Mouse (Mus musculus) lung, postnatal 0 days (tissue): Measurements from ENCODE around the gene Dkkl1. TPM values are rescaled to one million over a fixed set of nuclear protein-coding genes. Genes with fewer than 3 reads are reported as not detected.

Experiments used
- ATAC-seq: fragments of 200-750 bp; cut with Nextera tagmentation; 2 replicates; pipeline ENCODE4 v1.8.0; 2017; ENCODE audit warnings: moderate library complexity
- DNase-seq: peaks from one replicate; pipeline ENCODE4 v3.0.0-alpha.2; 2016; ENCODE audit warnings: low spot score
- H3K27ac ChIP-seq: fragments of 300-500 bp; sonication (generic); 2 replicates; pipeline ENCODE4 v1.5.1; 2014; ENCODE audit warnings: antibody characterized with exemption, mild to moderate bottlenecking, low read length, mixed read lengths
- H3K27me3 ChIP-seq: fragments of 300-500 bp; sonication (generic); replicated peaks from 2 replicates; pipeline ENCODE4 v1.6.1; 2014; ENCODE audit warnings: low read length, mixed read lengths; ENCODE audit not compliant: insufficient read depth
- H3K36me3 ChIP-seq: fragments of 300-500 bp; sonication (generic); 2 replicates; pipeline ENCODE4 v1.6.1; 2014; ENCODE audit warnings: low read length, mixed read lengths; ENCODE audit not compliant: insufficient read depth
- H3K4me1 ChIP-seq: fragments of 300-500 bp; sonication (generic); 2 replicates; pipeline ENCODE4 v1.6.1; 2014; ENCODE audit warnings: antibody characterized with exemption, low read depth, low read length, mixed read lengths; ENCODE audit not compliant: insufficient read depth
- H3K4me2 ChIP-seq: fragments of 300-500 bp; sonication (generic); replicated peaks from 2 replicates; pipeline ENCODE4 v1.6.1; 2014; ENCODE audit warnings: low read depth, mild to moderate bottlenecking, low read length, moderate library complexity, mixed read lengths
- H3K4me3 ChIP-seq: fragments of 300-500 bp; sonication (generic); 2 replicates; pipeline ENCODE4 v1.5.1; 2014; ENCODE audit warnings: low read depth, low read length
- H3K9ac ChIP-seq: fragments of 300-500 bp; sonication (generic); replicated peaks from 2 replicates; pipeline ENCODE4 v1.6.1; 2014; ENCODE audit warnings: low read depth, mild to moderate bottlenecking
- H3K9me3 ChIP-seq: fragments of 300-500 bp; sonication (generic); 2 replicates; pipeline ENCODE4 v1.6.1; 2016; ENCODE audit warnings: low read length, mixed read lengths
- CTCF ChIP-seq: IDR thresholded peaks from 2 replicates; pipeline ENCODE4 v1.5.1; 2016; ENCODE audit warnings: antibody characterized with exemption, mild to moderate bottlenecking
- EP300 ChIP-seq: IDR thresholded peaks from 2 replicates; pipeline ENCODE4 v1.6.1; 2016; ENCODE audit warnings: antibody characterized with exemption, mild to moderate bottlenecking, control low read depth
- WGBS: fragments of 180-500 bp; shearing (Covaris S2); extraction: QIAGEN DNeasy Blood & Tissue Kit; methylation state at CpG from one replicate; pipeline ENCODE4 v1.1.7; 2014; 5-methylcytosine and 5-hydroxymethylcytosine counted together
- polyA plus RNA-seq: library from polyadenylated mRNA; unstranded; fragments of >200 nt; fragmentation: Nextera tagmentation; extraction: Ambion mirVana; gene quantifications from 2 replicates; pipeline ENCODE4 v1.2.1, GENCODE M21; 2015

Dkkl1 gene
- polyA plus RNA-seq, 1 experiment from 2014 or later = 1.1 TPM

- Histone ChIP-seq H3K4me1 (no peaks in the 10 kb centered on the region), H3K9ac (no peak overlapping the region), H3K4me2 (no peak overlapping the region), H3K27ac (no peak overlapping the region), H3K36me3 (no peaks in the 10 kb centered on the region), H3K9me3 (no peaks in the 10 kb centered on the region), H3K27me3 (peaks cover 4% of the 10 kb centered on the region), H3K4me3 (no peak overlapping the region)
- no peak for DNase-seq
- no peak for ATAC-seq
- 9% methylated on average over 8 of the region's 8 CpGs for WGBS
- TF ChIP-seq EP300 = no peak
- no peak for TF ChIP-seq CTCF
Observed at GRCm38 (mm10) chr7:45191803-45192363, 20.1 kb downstream of the Dkkl1 start.

- Histone ChIP-seq H3K36me3 (no peaks in the 10 kb centered on the region), H3K9me3 (no peaks in the 10 kb centered on the region), H3K4me1 (no peaks in the 10 kb centered on the region), H3K27me3 (peaks cover 4% of the 10 kb centered on the region), H3K27ac (no peak overlapping the region), H3K9ac (no peak overlapping the region), H3K4me3 (no peak overlapping the region), H3K4me2 (no peak overlapping the region)
- TF ChIP-seq CTCF (no peak), EP300 (no peak)
- no peak for ATAC-seq
- no peak for DNase-seq
- WGBS = 48% methylated on average over 2 of the region's 2 CpGs
Observed at GRCm38 (mm10) chr7:45191161-45191560, 20.8 kb downstream of the Dkkl1 start.

GRCm38 (mm10) chr7:45190186-45190585, 21.8 kb downstream of the Dkkl1 start:
- no peak for DNase-seq
- Histone ChIP-seq H3K4me2 (no peak overlapping the region), H3K4me1 (no peaks in the 10 kb centered on the region), H3K9ac (no peak overlapping the region), H3K4me3 (no peak overlapping the region), H3K27ac (no peak overlapping the region), H3K36me3 (no peaks in the 10 kb centered on the region), H3K9me3 (no peaks in the 10 kb centered on the region), H3K27me3 (peaks cover 10% of the 10 kb centered on the region)
- TF ChIP-seq EP300 = no peak
- no peak for TF ChIP-seq CTCF
- WGBS = 87% methylated on average over 6 of the region's 6 CpGs
- ATAC-seq = no peak

GRCm38 (mm10) chr7:45189600-45189999, 22.3 kb downstream of the Dkkl1 start:
- H3K9me3 ChIP-seq = no peaks in the 10 kb centered on the region
- ATAC-seq (no peak), DNase-seq (no peak)
- no peak overlapping the region for H3K4me3 ChIP-seq
- no peaks in the 10 kb centered on the region for H3K36me3 ChIP-seq
- 41% methylated on average over 16 of the region's 16 CpGs for WGBS
- H3K4me1 ChIP-seq = no peaks in the 10 kb centered on the region
- no peak overlapping the region for H3K9ac ChIP-seq
- H3K4me2 ChIP-seq = no peak overlapping the region
- TF ChIP-seq EP300 (no peak), CTCF (no peak)
- H3K27me3 ChIP-seq = peaks cover 10% of the 10 kb centered on the region
- H3K27ac ChIP-seq = no peak overlapping the region

GRCm38 (mm10) chr7:45185921-45186320, 26.0 kb downstream of the Dkkl1 start:
- H3K4me3 ChIP-seq = no peak overlapping the region
- H3K27me3 ChIP-seq = peaks cover 39% of the 10 kb centered on the region
- no peak overlapping the region for H3K4me2 ChIP-seq
- no peaks in the 10 kb centered on the region for H3K9me3 ChIP-seq
- H3K36me3 ChIP-seq = no peaks in the 10 kb centered on the region
- peaks cover 4% of the 10 kb centered on the region; the same call in 1 of the 2 replicates for H3K4me1 ChIP-seq
- TF ChIP-seq CTCF (no peak), EP300 (no peak)
- H3K27ac ChIP-seq = no peak overlapping the region
- WGBS = 72% methylated on average over 7 of the region's 7 CpGs
- ATAC-seq = no peak
- DNase-seq = no peak
- no peak overlapping the region for H3K9ac ChIP-seq

- no peak for DNase-seq
- Histone ChIP-seq H3K4me2 (no peak overlapping the region), H3K9me3 (no peaks in the 10 kb centered on the region), H3K4me1 (peaks cover 4% of the 10 kb centered on the region; the same call in 1 of the 2 replicates), H3K36me3 (no peaks in the 10 kb centered on the region), H3K27ac (no peak overlapping the region), H3K27me3 (peaks cover 59% of the 10 kb centered on the region), H3K4me3 (no peak overlapping the region), H3K9ac (no peak overlapping the region)
- no peak for TF ChIP-seq CTCF
- TF ChIP-seq EP300 = no peak
- no peak for ATAC-seq
- 54% methylated on average over 7 of the region's 7 CpGs for WGBS
Observed at GRCm38 (mm10) chr7:45183672-45184071, 28.3 kb downstream of the Dkkl1 start.

GRCm38 (mm10) chr7:45182606-45183005, 29.3 kb downstream of the Dkkl1 start:
- DNase-seq = no peak
- H3K9ac ChIP-seq = no peak overlapping the region
- WGBS = 11% methylated on average over 11 of the region's 11 CpGs
- peak overlapping the region; percentile 54 for H3K4me2 ChIP-seq
- no peaks in the 10 kb centered on the region for H3K36me3 ChIP-seq
- peaks cover 4% of the 10 kb centered on the region; the same call in 1 of the 2 replicates for H3K4me1 ChIP-seq
- H3K27me3 ChIP-seq = peaks cover 63% of the 10 kb centered on the region
- peak overlapping the region; percentile 25 for H3K4me3 ChIP-seq
- no peak overlapping the region for H3K27ac ChIP-seq
- no peaks in the 10 kb centered on the region for H3K9me3 ChIP-seq
- peak; percentile 34; the same call in 1 of the 2 replicates for ATAC-seq
- TF ChIP-seq CTCF = peak; percentile 16
- no peak for TF ChIP-seq EP300
